Mouse (Mus musculus) heart, postnatal 0 days (tissue): Measurements from ENCODE around the gene Sohlh2.

ENCODE experiments used
- CTCF ChIP-seq: IDR thresholded peaks from 2 replicates; pipeline ENCODE4 v1.5.1; 2016; ENCODE audit warnings: antibody characterized with exemption, control low read depth, low read depth
- EP300 ChIP-seq: IDR thresholded peaks from 2 replicates; pipeline ENCODE4 v1.6.1; 2016; ENCODE audit warnings: antibody characterized with exemption, low read depth

GRCm38 (mm10) chr3:55161144-55161543, 20.7 kb upstream of the Sohlh2 start:
- no peak for TF ChIP-seq CTCF
- TF ChIP-seq EP300 = no peak
